Mouse (Mus musculus) hindbrain, embryonic 14.5 days (tissue): ENCODE measurements around the gene Acad12. TPM values are rescaled to one million over a fixed set of nuclear protein-coding genes. Genes with fewer than 3 reads are reported as not detected.
"Not testable (repeated sequence)": the region's sequence is repeated elsewhere in the genome, so short reads cannot be mapped to it uniquely, and the experiment has no call there.

Experiments
- ATAC-seq: fragments of 200-750 bp; cut with Nextera tagmentation; 2 replicates; pipeline ENCODE4 v1.8.0; 2017; ENCODE audit warnings: moderate number of reproducible peaks, mild to moderate bottlenecking, moderate TSS enrichment, moderate library complexity; ENCODE audit not compliant: low FRiP score
- DNase-seq: peaks from one replicate; pipeline ENCODE4 v3.0.0-alpha.2; 2015; ENCODE audit warnings: low spot score
- H3K27ac ChIP-seq: fragments of 300-500 bp; sonication (generic); 2 replicates; pipeline ENCODE4 v1.5.1; 2014; ENCODE audit warnings: mild to moderate bottlenecking, moderate library complexity
- H3K27me3 ChIP-seq: fragments of 300-500 bp; sonication (generic); 2 replicates; pipeline ENCODE4 v1.6.1; 2014; ENCODE audit warnings: mild to moderate bottlenecking, low read length, mixed read lengths; ENCODE audit not compliant: control insufficient read depth, insufficient read depth
- H3K36me3 ChIP-seq: fragments of 300-500 bp; sonication (generic); replicated peaks from 2 replicates; pipeline ENCODE4 v1.6.1; 2014; ENCODE audit not compliant: control insufficient read depth, insufficient read depth
- H3K4me1 ChIP-seq: fragments of 300-500 bp; sonication (generic); replicated peaks from 2 replicates; pipeline ENCODE4 v1.6.1; 2014; ENCODE audit warnings: antibody characterized with exemption, low read length, mixed read lengths; ENCODE audit not compliant: control insufficient read depth, insufficient read depth
- H3K4me2 ChIP-seq: fragments of 300-500 bp; sonication (generic); replicated peaks from 2 replicates; pipeline ENCODE4 v1.6.1; 2014; ENCODE audit warnings: mild to moderate bottlenecking, moderate library complexity
- H3K4me3 ChIP-seq: fragments of 300-500 bp; sonication (generic); replicated peaks from 2 replicates; pipeline ENCODE4 v1.5.1; 2014; ENCODE audit warnings: mild to moderate bottlenecking, low read length
- H3K9ac ChIP-seq: fragments of 300-500 bp; sonication (generic); 2 replicates; pipeline ENCODE4 v1.6.1; 2014
- H3K9me3 ChIP-seq: fragments of 300-500 bp; sonication (generic); 2 replicates; pipeline ENCODE4 v1.6.1; 2016; ENCODE audit warnings: low read length; ENCODE audit not compliant: control insufficient read depth
- WGBS: fragments of 180-500 bp; shearing (Covaris S2); extraction: QIAGEN DNeasy Blood & Tissue Kit; methylation state at CpG from one replicate; pipeline ENCODE4 v1.1.7; 2014; 5-methylcytosine and 5-hydroxymethylcytosine counted together
- polyA plus RNA-seq: library from polyadenylated mRNA; unstranded; fragments of >200 nt; fragmentation: Nextera tagmentation; extraction: Ambion mirVana; gene quantifications from 2 replicates; pipeline ENCODE4 v1.2.1, GENCODE M21; 2014

Acad12 gene
- polyA plus RNA-seq, 1 experiment from 2014 or later: 1.5 TPM

GRCm38 (mm10) chr5:121657656-121658055 is 38.9 kb upstream of the Acad12 start:
- not testable (repeated sequence) for H3K27ac ChIP-seq, H3K4me3 ChIP-seq, H3K9me3 ChIP-seq, H3K27me3 ChIP-seq, H3K36me3 ChIP-seq, H3K4me2 ChIP-seq, H3K9ac ChIP-seq, DNase-seq, ATAC-seq
- H3K4me1 ChIP-seq: peaks cover 21% of the 10 kb centered on the region
- 85% methylated on average over 6 of the region's 6 CpGs for WGBS

DNA sequence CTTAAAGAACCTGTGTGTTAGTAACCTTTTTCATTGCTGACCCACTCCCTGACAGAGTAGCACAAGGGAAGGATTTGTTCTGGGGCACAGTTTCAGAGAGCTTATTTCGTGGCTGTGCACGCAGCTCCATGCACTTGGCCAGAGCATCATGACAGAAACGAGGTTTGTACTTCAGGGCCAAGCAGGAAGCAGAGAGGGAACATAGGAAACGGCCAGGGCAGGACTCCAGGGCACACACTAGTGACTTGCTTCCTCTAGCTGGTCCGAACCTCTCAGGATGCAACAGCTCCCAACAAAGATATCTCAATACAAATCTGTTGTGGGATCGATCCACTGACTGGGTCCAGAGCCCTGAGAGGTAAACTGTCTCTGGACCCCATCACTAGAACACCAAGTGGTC is 38.1 kb upstream of the Acad12 start:
- not testable (repeated sequence) for H3K9ac ChIP-seq, H3K27ac ChIP-seq, H3K4me3 ChIP-seq, H3K9me3 ChIP-seq, H3K36me3 ChIP-seq, H3K4me2 ChIP-seq, ATAC-seq, H3K27me3 ChIP-seq, DNase-seq
- 80% methylated on average over 6 of the region's 6 CpGs for WGBS
- H3K4me1 ChIP-seq: peaks cover 17% of the 10 kb centered on the region

DNA sequence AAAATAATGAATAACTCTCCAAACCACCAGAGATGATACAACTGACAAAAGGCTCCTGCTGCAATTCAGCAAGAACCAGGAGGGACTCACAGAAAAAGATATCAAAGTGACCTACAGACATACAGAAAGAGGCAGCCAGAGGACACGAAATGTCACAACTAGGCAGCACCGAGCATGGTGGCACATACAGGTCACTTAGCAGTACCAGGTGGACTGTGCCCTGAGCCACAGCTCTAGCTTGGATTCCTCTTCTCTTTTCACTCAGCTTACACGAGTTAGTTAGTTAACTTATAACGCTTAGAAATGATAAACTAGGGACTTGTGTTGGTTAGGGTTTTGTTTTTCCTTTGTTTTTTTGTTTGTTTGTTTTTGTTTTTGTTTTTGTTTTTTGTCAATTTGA is 35.8 kb upstream of the Acad12 start:
- Histone ChIP-seq H3K27ac (no peak overlapping the region), H3K9me3 (no peaks in the 10 kb centered on the region), H3K4me2 (no peak overlapping the region), H3K4me1 (peaks cover under 1% of the 10 kb centered on the region; the same call in 1 of the 2 replicates), H3K9ac (no peak overlapping the region), H3K27me3 (no peaks in the 10 kb centered on the region), H3K4me3 (no peak overlapping the region), H3K36me3 (no peaks in the 10 kb centered on the region)
- 87% methylated on average over 4 of the region's 4 CpGs for WGBS
- no peak for DNase-seq
- no peak for ATAC-seq

- DNase-seq (no peak), ATAC-seq (no peak)
- Histone ChIP-seq H3K4me2 (no peak overlapping the region), H3K9ac (no peak overlapping the region), H3K36me3 (no peaks in the 10 kb centered on the region), H3K9me3 (no peaks in the 10 kb centered on the region), H3K4me3 (no peak overlapping the region), H3K27ac (no peak overlapping the region), H3K27me3 (no peaks in the 10 kb centered on the region), H3K4me1 (no peaks in the 10 kb centered on the region)
- WGBS: 81% methylated on average over 7 of the region's 7 CpGs
Observed at GRCm38 (mm10) chr5:121649134-121649533, 30.4 kb upstream of the Acad12 start.

DNA sequence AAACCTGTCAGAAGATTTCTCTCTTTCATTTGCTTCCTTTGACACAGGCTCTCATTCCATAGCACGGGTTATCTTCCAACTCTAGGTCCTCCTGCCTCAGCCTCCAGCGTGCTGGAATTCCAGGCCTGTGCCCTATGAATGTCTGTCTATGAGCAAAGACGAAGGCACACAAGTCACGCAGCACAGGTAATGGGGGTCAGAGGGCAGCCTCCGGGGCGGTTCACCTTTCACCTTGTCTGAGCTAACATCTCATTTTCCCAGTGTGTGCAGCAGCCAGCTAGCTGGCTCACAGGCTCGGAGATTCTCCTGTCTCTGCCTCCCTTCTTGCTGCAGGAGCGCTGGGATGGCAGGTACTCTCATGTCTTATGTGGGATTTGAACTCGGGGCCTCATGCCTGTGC is 20.9 kb upstream of the Acad12 start:
- no peaks in the 10 kb centered on the region for H3K4me1 ChIP-seq
- no peak overlapping the region for H3K9ac ChIP-seq
- no peak for DNase-seq
- H3K27ac ChIP-seq: no peak overlapping the region
- H3K9me3 ChIP-seq: no peaks in the 10 kb centered on the region
- H3K36me3 ChIP-seq: no peaks in the 10 kb centered on the region
- WGBS: 94% methylated on average over 9 of the region's 9 CpGs
- no peak overlapping the region for H3K4me2 ChIP-seq
- H3K4me3 ChIP-seq: no peak overlapping the region
- no peaks in the 10 kb centered on the region for H3K27me3 ChIP-seq
- no peak for ATAC-seq

GRCm38 (mm10) chr5:121637296-121637695 is 18.6 kb upstream of the Acad12 start:
- Histone ChIP-seq H3K4me3 (no peak overlapping the region), H3K9ac (no peak overlapping the region), H3K36me3 (no peaks in the 10 kb centered on the region), H3K9me3 (no peaks in the 10 kb centered on the region), H3K4me1 (no peaks in the 10 kb centered on the region), H3K4me2 (no peak overlapping the region), H3K27me3 (no peaks in the 10 kb centered on the region), H3K27ac (no peak overlapping the region)
- DNase-seq (no peak), ATAC-seq (no peak)
- WGBS: 85% methylated on average over 6 of the region's 6 CpGs

DNA sequence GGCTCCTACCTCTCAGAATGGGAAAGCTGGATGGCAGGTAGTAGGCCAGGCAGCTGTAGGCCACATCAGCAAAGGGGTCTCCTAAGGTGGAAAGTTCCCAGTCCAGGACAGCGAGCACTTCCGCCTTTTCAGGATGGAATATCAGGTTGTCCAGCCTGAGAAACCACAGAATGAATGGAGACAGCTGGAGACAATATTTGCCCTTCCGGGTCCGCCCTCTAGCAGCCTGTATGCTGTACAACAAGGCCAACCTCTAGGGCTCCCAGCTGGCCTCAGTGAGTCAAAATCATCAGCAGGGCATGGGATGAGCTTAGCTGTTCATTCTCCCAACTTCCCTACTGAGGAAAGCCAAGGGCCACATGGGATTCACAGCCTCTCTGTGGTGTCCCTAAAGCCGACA is 15.9 kb upstream of the Acad12 start:
- DNase-seq (no peak), ATAC-seq (no peak)
- Histone ChIP-seq H3K9me3 (no peaks in the 10 kb centered on the region), H3K9ac (no peak overlapping the region), H3K4me3 (no peak overlapping the region), H3K36me3 (no peaks in the 10 kb centered on the region), H3K4me1 (no peaks in the 10 kb centered on the region), H3K27me3 (no peaks in the 10 kb centered on the region), H3K27ac (no peak overlapping the region), H3K4me2 (no peak overlapping the region)
- 93% methylated on average over 5 of the region's 5 CpGs for WGBS

GRCm38 (mm10) chr5:121632804-121633203 is 14.1 kb upstream of the Acad12 start:
- ATAC-seq: no peak

DNA sequence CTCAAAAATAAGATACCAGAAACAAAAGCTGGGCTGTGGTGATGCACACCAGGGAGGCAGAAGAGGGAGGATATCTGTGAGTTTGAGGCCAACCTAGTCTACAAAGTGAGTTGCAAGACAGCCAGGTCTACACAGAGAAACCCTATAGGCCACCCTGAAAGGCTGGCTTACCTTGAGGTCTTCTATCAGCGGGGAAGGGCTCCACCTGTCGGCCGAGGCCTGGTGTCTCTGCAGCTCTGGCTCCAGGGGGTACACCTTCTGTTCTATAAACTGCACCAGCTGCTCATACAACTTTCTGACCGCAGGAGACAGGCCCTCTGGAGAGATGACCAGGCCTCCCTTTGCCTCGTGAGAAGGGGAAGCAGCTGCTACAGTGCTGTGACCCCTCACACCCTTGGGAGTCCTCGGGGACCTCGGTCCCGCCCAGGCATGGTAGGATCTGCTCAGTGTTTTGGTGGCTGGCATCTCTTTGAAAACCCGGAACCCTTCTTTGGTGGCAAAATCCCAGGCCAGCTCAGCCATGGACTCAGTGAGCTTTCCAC is 12.4 kb upstream of the Acad12 start:
- ATAC-seq, H3K36me3 ChIP-seq, H3K9me3 ChIP-seq, H3K4me3 ChIP-seq, H3K27ac ChIP-seq, H3K27me3 ChIP-seq, DNase-seq, H3K9ac ChIP-seq, H3K4me2 ChIP-seq, H3K4me1 ChIP-seq: not testable (repeated sequence)
- WGBS: 60% methylated on average over 8 of the region's 9 CpGs

More at GRCm38 (mm10) chr5:121632804-121633203, 14.1 kb upstream of the Acad12 start:
- DNase-seq: no peak
- no peaks in the 10 kb centered on the region for H3K4me1 ChIP-seq
- H3K36me3 ChIP-seq: no peaks in the 10 kb centered on the region
- H3K9me3 ChIP-seq: no peaks in the 10 kb centered on the region
- no peak overlapping the region for H3K27ac ChIP-seq
- no peaks in the 10 kb centered on the region for H3K27me3 ChIP-seq
- H3K4me2 ChIP-seq: no peak overlapping the region
- H3K9ac ChIP-seq: no peak overlapping the region
- 41% methylated on average over 3 of the region's 3 CpGs for WGBS
- no peak overlapping the region for H3K4me3 ChIP-seq

DNA sequence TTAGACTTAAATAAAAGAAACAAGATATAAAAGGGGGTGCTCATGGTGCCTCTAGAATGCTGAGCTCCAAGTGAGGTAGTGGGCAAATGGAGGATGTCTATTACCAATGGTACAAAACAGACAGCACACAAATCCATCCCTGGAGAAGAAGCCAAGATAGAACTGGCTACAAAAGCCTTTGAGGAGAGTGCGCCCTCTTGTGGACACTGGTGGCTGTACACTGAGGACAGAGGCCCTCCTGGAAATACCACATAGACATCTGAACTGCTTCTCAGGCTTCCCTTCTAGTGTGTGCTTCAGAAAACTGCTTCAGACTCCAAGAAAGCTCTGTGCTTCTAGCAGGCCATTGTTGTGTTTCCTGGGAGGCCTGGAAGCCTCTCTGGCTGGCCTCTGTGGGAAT is 9.1 kb upstream of the Acad12 start:
- H3K27ac ChIP-seq: no peak overlapping the region
- H3K27me3 ChIP-seq: no peaks in the 10 kb centered on the region
- no peaks in the 10 kb centered on the region for H3K4me1 ChIP-seq
- peak; percentile 78 for DNase-seq
- no peak overlapping the region for H3K9ac ChIP-seq
- no peak overlapping the region for H3K4me3 ChIP-seq
- no peak overlapping the region for H3K4me2 ChIP-seq
- no peaks in the 10 kb centered on the region for H3K9me3 ChIP-seq
- ATAC-seq: no peak
- H3K36me3 ChIP-seq: no peaks in the 10 kb centered on the region
- WGBS: 0% methylated on average over 1 of the region's 1 CpGs
